Mouse (Mus musculus) cerebellum, adult 9-10 months (tissue): ENCODE data around the gene Obox2.
"Not testable (repeated sequence)": the region's sequence is repeated elsewhere in the genome, so short reads cannot be mapped to it uniquely, and the experiment has no call there.

Source experiments
- DNase-seq: peaks from one replicate; pipeline ENCODE4 v3.0.0; 2022

Obox2 gene

DNA sequence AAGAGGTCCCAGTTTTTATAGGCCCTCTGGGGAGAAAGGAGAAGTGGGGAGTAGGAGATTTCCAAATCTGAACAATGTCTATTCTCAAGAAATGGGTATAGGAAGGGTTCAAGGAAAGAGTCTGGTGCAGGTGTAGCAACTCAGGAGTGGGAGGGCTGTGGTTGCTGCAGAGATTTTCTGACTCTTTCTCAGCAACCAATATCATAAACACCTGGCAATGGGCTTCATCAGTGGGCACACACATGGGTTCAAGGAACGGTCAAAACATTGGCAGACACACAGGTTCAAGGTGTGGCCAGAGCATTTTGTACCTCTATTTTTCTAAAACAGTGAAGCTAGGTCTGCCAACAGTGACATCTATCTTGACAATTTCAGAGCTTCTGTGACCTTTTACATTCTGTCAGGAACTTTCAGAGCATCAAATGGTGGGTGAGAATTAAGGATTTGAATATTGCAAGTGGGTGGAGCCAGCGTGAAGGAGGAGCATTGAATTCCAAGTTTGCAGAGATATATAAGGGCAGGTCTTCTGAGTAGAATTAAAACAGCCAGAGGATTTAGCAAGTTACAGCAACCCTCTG is at the start of gene Obox2, which contains the start of gene Obox1:
Gene Obox2 (plus strand): TSS at position 301 of the 578 bp plus-strand sequence.
Gene Obox1 (plus strand): TSS at position 528 of the 578 bp plus-strand sequence.
- not testable (repeated sequence) for DNase-seq

DNA sequence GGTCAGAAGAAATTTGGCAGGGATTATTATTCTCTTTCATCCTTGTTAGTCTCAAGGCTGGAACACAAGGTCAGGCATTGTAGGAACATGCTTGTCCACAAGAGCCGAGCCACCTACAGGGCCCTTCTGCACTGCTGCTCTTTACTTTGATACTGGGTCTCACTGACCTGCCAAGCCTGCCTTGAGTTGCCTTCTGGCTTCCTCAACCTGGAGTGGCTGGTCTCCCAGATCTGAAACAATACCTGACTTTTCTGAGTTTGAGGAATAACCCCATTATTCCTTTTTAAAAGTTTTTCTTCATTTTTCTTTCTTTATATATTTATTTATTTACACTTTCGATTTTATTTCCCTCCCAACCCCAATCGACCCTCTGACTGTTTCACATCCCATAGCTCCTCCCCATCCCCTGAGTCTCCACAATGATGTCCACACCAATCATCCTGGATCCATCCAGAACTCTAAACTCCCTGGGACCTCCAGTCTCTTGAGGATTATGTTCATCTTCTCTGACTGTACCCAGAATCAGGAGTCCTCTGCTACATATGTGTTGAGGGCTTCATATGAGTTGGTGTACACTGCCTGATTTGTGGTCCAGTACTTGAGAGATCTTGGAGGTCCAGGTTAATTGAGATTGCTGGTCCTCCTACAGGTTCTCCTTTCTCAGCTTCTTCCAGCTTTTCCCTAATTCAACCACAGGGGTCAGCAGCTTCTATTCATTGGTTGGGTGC is 10.8 kb downstream of the Obox2 start:
- not testable (repeated sequence) for DNase-seq

DNA sequence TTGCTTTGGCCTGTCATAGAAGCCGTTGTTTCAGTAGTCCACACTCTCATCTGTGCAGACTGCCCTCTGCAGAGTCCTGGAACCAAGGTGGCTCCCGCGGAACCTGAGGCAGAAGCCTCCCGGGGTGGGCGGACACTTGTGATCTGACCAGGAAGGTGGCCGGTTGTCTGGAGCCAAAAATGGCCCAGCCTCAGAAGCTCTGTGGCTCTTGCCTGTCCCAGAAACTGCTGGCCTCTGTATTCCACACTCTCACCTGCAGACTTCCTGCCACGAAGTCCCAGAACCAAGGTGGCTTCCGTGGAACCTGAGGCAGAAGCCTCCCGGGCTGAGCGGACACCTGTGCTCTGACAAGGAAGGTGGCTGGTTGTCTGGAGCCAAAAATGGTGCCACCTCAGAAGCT is 18.3 kb downstream of the Obox2 start:
- DNase-seq: not testable (repeated sequence)

- DNase-seq: not testable (repeated sequence)
Observed at GRCm38 (mm10) chr7:15418046-15418445, 29.5 kb downstream of the Obox2 start.

DNA sequence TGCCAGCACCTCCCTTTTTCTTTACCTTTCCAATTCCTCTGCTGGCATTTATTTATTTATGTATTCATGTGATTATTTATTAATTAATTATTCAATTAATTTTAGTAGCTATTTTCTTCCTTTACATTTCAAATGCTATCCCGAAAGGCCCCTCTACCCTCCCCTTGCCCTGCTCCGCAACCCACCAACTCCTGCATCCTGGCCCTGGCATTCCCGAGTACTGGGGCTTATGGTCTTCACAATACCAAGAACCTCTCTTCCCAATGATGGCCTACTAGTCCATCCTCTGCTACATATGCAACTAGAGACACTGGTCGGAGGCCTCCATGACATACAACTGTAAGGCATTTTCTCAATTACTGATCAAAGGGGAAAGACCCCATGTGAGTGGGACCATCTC is 37.0 kb downstream of the Obox2 start:
- not testable (repeated sequence) for DNase-seq
